Mouse (Mus musculus) lung, postnatal 0 days (tissue): ENCODE measurements around the gene Pou6f1.

Experiments used
- CTCF ChIP-seq: IDR thresholded peaks from 2 replicates; pipeline ENCODE4 v1.5.1; 2016; ENCODE audit warnings: antibody characterized with exemption, mild to moderate bottlenecking
- EP300 ChIP-seq: IDR thresholded peaks from 2 replicates; pipeline ENCODE4 v1.6.1; 2016; ENCODE audit warnings: antibody characterized with exemption, mild to moderate bottlenecking, control low read depth

DNA sequence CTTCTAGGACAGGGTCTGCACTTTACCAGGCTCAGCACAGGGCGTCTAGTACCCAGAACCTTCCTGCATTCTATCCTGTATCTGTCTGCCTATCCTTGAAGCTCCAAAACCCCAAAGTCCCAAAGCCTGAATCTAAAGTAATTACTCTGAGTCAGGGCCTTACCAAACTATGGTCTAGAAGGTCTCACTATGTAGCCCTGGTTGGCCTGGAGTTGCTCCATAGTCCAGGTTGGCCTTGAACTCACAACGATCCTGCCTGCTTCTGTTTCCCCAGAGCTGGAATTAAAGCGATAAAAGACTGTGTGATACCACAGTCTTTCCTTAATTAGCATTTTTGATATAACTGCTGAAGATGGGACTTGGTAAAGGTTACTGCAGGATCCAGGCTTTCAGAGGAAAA, 24.7 kb upstream of the Pou6f1 start:
- TF ChIP-seq EP300 = no peak
- TF ChIP-seq CTCF = no peak
